Mouse (Mus musculus) testis, adult 2 months (tissue): ENCODE measurements around the gene Galnt13.
"Not testable (repeated sequence)": the region's sequence is repeated elsewhere in the genome, so short reads cannot be mapped to it uniquely, and the experiment has no call there.

ENCODE experiments used
- CTCF ChIP-seq: fragments of 200-500 bp; IDR thresholded peaks from 2 replicates; pipeline ENCODE4 v1.5.1; 2012; ENCODE audit warnings: low read depth, mild to moderate bottlenecking, inconsistent platforms, low read length, moderate library complexity; ENCODE audit not compliant: control insufficient read depth, insufficient read depth, insufficient replicate concordance
- POLR2A ChIP-seq: fragments of 200-500 bp; IDR thresholded peaks from 2 replicates; pipeline ENCODE4 v1.6.1; 2012; ENCODE audit warnings: low read depth, mild to moderate bottlenecking, inconsistent platforms, low read length, moderate library complexity; ENCODE audit not compliant: control insufficient read depth

- not testable (repeated sequence) for TF ChIP-seq POLR2A, CTCF
Measured at GRCm38 (mm10) chr2:55022539-55022938, 586.4 kb downstream of the Galnt13 start.
